Mouse (Mus musculus) monocyte, adult 5-6 weeks (primary cell): ENCODE measurements around the gene Dnah2. TPM values are rescaled to one million over a fixed set of nuclear protein-coding genes. Genes with fewer than 3 reads are reported as not detected.

Experiments used
- ATAC-seq: fragments of 153-309, 156-312 bp; replicated peaks from 2 replicates; pipeline ENCODE4 v1.8.0; 2017; ENCODE audit warnings: mild to moderate bottlenecking; ENCODE audit not compliant: low TSS enrichment, insufficient number of reproducible peaks, severe bottlenecking, poor library complexity, low FRiP score
- total RNA-seq: library from RNA; stranded (forward); fragments of 200-1000, 200-491, 200-594 nt; gene quantifications from 3 replicates; pipeline ENCODE4 v1.2.3, GENCODE M21; 2017

Gene Dnah2
- total RNA-seq = 1.4 to 6.4 TPM (median 4.7 TPM) in 3 replicates

GRCm38 (mm10) chr11:69549060-69549656, at the start of gene Dnah2:
Gene Dnah2 (minus strand): TSS chr11:69549110.
- ATAC-seq = no peak

- no peak for ATAC-seq
These were observed 45.9 kb upstream of the Dnah2 start for GRCm38 (mm10) chr11:69594853-69595252.

- no peak for ATAC-seq
These were observed 43.9 kb upstream of the Dnah2 start for GRCm38 (mm10) chr11:69592799-69593198.

GRCm38 (mm10) chr11:69591899-69592637, 43.2 kb upstream of the Dnah2 start:
- ATAC-seq = no peak

- no peak for ATAC-seq
These were observed 42.5 kb upstream of the Dnah2 start for GRCm38 (mm10) chr11:69591424-69591823.

- ATAC-seq = no peak
These were observed 41.7 kb upstream of the Dnah2 start for GRCm38 (mm10) chr11:69590622-69591021.

GRCm38 (mm10) chr11:69589207-69589834, 40.4 kb upstream of the Dnah2 start:
- ATAC-seq = no peak

- ATAC-seq = peak; percentile 55
These were observed 36.9 kb upstream of the Dnah2 start for GRCm38 (mm10) chr11:69585718-69586325.

GRCm38 (mm10) chr11:69584937-69585336, 36.0 kb upstream of the Dnah2 start:
- no peak for ATAC-seq

- no peak for ATAC-seq
These were observed 35.1 kb upstream of the Dnah2 start for GRCm38 (mm10) chr11:69584008-69584407.

GRCm38 (mm10) chr11:69582230-69582805, 33.4 kb upstream of the Dnah2 start:
- ATAC-seq = no peak

- ATAC-seq = no peak
These were observed 32.9 kb upstream of the Dnah2 start for GRCm38 (mm10) chr11:69581814-69582213.

GRCm38 (mm10) chr11:69581147-69581688, 32.3 kb upstream of the Dnah2 start:
- ATAC-seq = peak; percentile 57

GRCm38 (mm10) chr11:69580572-69581146, 31.7 kb upstream of the Dnah2 start:
- no peak for ATAC-seq

- peak; percentile 77 for ATAC-seq
These were observed 31.2 kb upstream of the Dnah2 start, which contains the start of the genes Wrap53 and Trp53 for GRCm38 (mm10) chr11:69580091-69580514. Gene Wrap53 (minus strand): TSS chr11:69580255. Gene Trp53 (plus strand): TSS chr11:69580359.

- ATAC-seq = peak; percentile 63
These were observed 30.5 kb upstream of the Dnah2 start for GRCm38 (mm10) chr11:69579128-69580017.

GRCm38 (mm10) chr11:69578301-69578700, 29.4 kb upstream of the Dnah2 start:
- ATAC-seq = no peak
